Mouse (Mus musculus): ENCODE data around the gene Arl3. TPM values are rescaled to one million over a fixed set of nuclear protein-coding genes. Genes with fewer than 3 reads are reported as not detected.

The Arl3 gene
- polyA plus RNA-seq, 1 experiment from 2014 or later = 141 TPM

DNA sequence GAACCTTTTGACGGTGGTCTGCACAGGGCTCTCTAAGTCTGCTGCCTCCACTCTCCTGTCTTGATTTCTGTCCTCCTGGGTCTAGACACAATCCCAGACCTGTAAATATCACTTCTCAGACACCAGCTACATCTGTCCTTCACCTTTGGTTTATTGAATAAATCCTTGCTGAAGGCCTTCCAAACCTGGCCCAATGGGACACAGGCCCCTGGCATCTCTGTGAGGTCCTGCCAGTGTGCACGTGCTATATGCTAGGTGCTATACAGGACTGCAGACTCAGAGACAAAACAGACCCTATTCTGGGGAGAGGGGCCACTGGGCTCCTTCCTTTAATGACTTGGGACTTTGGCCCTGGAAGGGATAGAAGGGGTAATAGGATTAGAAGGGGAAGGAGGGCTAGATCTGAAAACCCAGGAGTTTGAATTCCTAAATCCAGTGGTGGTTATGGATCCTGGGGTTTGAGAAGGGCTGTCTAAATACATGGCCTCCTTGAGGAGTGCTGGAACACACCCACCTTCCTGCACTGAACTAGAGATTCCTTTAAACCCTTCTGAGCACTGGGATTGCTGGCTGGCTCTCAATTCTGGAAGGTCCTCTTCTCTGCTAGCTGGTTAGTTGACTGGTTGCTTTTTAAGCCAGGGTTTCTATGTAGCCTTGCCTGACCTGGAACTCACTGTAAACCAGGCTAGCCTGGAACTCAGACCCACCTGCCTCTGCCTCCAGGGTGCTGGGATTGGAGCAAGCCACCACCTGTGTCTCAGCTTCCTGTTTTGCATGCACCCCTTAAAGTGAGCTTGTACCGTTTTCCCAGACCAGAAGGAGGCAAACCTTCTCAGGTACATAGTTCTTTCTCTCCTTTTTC lies 56.1 kb downstream of the Arl3 start:
- WGBS = 69% methylated on average over 3 of the region's 3 CpGs
- H3K36me3 ChIP-seq (replicated peaks; ENCODE audit: control insufficient read depth, insufficient read depth) = peaks cover 55% of the 10 kb centered on the region
- peaks cover 23% of the 10 kb centered on the region for H3K4me1 ChIP-seq (replicated peaks; ENCODE audit: control insufficient read depth, insufficient read depth, low read length)
- H3K4me2 ChIP-seq (replicated peaks) = no peak overlapping the region
- ATAC-seq (ENCODE audit: low FRiP score) = no peak
- H3K9ac ChIP-seq = no peak overlapping the region
- H3K9me3 ChIP-seq (ENCODE audit: control insufficient read depth, low read length) = no peaks in the 10 kb centered on the region
- H3K27ac ChIP-seq = no peak overlapping the region
- H3K4me3 ChIP-seq (replicated peaks; ENCODE audit: low read length) = no peak overlapping the region
- no peak for DNase-seq (ENCODE audit: low spot score)
- no peaks in the 10 kb centered on the region for H3K27me3 ChIP-seq (ENCODE audit: control insufficient read depth, insufficient read depth, low read length)

DNA sequence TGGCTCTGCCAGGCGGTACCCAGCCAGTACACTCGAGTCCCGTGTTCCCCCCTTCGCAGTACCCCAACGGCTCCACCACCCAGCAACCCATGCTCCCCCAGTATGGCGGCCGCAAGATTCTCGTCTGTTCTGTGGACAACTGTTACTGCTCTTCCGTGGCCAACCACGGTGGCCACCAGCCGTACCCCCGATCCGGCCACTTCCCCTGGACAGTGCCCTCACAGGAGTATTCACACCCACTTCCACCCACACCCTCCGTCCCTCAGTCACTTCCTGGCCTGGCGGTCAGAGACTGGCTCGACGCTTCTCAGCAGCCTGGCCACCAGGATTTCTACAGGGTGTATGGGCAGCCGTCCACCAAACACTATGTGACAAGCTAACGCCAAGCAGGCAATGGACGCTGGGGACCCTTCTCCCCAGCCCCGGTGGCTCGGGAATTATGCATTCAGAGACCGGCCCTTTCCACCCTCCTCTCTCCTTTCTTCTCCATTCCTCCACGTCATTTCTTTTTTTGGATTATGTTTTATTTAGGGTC lies 57.6 kb downstream of the Arl3 start:
- Histone ChIP-seq H3K27me3 (ENCODE audit: control insufficient read depth, insufficient read depth, low read length) (no peaks in the 10 kb centered on the region), H3K36me3 (replicated peaks; ENCODE audit: control insufficient read depth, insufficient read depth) (peaks cover 70% of the 10 kb centered on the region), H3K9ac (no peak overlapping the region), H3K4me1 (replicated peaks; ENCODE audit: control insufficient read depth, insufficient read depth, low read length) (peaks cover 25% of the 10 kb centered on the region), H3K27ac (no peak overlapping the region), H3K9me3 (ENCODE audit: control insufficient read depth, low read length) (no peaks in the 10 kb centered on the region), H3K4me2 (replicated peaks) (no peak overlapping the region), H3K4me3 (replicated peaks; ENCODE audit: low read length) (no peak overlapping the region)
- ATAC-seq (ENCODE audit: low FRiP score) (no peak), DNase-seq (ENCODE audit: low spot score) (no peak)
- WGBS = 90% methylated on average over 24 of the region's 24 CpGs

DNA sequence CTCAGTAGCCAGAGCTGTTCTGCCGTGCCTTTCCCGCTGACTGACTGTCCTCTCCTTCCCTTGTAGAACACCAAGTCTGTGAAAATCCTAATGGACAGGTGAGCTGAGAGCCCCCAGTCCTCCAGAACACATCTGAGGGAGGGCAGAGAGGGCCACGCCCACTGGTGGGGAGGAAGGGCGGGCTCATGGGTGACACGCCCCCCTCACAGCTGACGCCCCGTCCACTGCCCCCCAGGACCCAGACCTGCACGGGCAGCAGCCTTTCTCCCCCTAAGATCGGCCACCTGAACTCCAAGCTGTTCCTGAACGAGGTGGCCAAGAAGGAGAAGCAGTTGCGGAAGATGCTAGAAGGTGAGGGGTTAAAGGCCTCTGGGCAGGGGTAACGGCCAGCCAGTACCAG lies 58.6 kb downstream of the Arl3 start:
- no peak for ATAC-seq (ENCODE audit: low FRiP score)
- Histone ChIP-seq H3K4me1 (replicated peaks; ENCODE audit: control insufficient read depth, insufficient read depth, low read length) (peaks cover 29% of the 10 kb centered on the region), H3K4me2 (replicated peaks) (no peak overlapping the region), H3K36me3 (replicated peaks; ENCODE audit: control insufficient read depth, insufficient read depth) (peaks cover 76% of the 10 kb centered on the region), H3K27ac (no peak overlapping the region), H3K9me3 (ENCODE audit: control insufficient read depth, low read length) (no peaks in the 10 kb centered on the region), H3K27me3 (ENCODE audit: control insufficient read depth, insufficient read depth, low read length) (no peaks in the 10 kb centered on the region), H3K9ac (no peak overlapping the region), H3K4me3 (replicated peaks; ENCODE audit: low read length) (no peak overlapping the region)
- DNase-seq (ENCODE audit: low spot score) = no peak
- 89% methylated on average over 12 of the region's 12 CpGs for WGBS

DNA sequence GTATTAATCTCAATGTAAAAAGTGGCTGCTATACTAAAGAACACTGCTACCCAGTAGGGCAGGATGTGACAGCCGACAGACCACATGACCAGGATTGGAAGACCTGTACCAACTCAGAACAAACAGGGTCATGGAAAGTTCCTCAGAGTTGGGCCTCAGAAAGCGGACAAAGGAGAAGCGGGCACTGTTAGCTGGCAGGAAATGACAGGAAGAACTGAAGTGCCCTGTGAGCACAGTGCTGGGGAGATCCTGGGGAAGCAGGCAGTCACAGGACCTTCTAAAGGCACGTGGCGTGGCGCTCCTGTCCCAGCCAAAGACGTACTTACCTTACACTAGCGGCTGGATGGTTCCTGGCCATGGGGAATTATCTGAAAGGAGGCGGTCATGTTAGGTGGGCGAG lies 61.7 kb downstream of the Arl3 start:
- Histone ChIP-seq H3K9ac (no peak overlapping the region), H3K27me3 (ENCODE audit: control insufficient read depth, insufficient read depth, low read length) (no peaks in the 10 kb centered on the region), H3K36me3 (replicated peaks; ENCODE audit: control insufficient read depth, insufficient read depth) (peaks cover 83% of the 10 kb centered on the region), H3K4me3 (replicated peaks; ENCODE audit: low read length) (no peak overlapping the region), H3K4me1 (replicated peaks; ENCODE audit: control insufficient read depth, insufficient read depth, low read length) (peaks cover 38% of the 10 kb centered on the region), H3K9me3 (ENCODE audit: control insufficient read depth, low read length) (no peaks in the 10 kb centered on the region), H3K4me2 (replicated peaks) (no peak overlapping the region), H3K27ac (no peak overlapping the region)
- ATAC-seq (ENCODE audit: low FRiP score) = no peak
- DNase-seq (ENCODE audit: low spot score) = no peak
- 79% methylated on average over 10 of the region's 10 CpGs for WGBS

DNA sequence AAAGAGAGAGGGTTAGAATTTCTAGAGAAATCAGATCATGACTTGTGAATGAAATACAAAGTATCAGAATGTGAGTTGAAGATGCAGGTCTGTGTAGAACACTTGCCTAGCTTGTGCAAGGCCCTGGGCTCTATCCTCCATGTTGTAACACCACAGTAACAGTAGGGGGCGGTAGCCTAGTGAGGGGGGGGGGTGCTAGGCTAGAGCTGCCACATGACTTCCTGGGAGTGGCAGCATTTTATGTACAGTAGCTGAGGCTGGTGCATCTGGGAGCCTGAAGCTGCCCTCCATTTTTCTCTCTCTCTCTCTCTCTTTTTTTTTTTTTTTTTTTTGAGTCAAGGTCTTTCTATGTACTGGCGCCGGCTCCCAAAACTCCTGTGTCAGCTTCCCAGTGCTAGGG lies 62.2 kb downstream of the Arl3 start:
- no peak for ATAC-seq (ENCODE audit: low FRiP score)

DNA sequence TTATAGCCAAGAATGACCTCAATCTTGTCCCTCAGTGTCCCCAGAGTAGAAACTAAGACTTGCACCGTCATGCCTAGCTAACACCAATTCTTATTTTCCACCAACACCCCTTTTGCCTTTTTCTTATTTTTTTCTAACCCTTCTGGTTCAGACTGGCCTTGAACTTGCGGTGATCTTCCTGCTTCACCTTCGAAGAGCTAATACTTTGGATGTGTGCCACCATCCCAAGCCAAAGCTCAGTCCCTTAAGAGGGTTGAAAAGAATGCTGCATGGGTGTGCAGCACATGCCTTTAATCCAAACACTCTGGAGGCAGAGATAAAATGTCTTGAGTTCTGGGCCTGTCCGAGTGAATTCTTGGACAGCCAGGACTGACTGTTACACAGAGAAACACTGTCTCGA lies 62.6 kb downstream of the Arl3 start:
- Histone ChIP-seq H3K4me1 (replicated peaks; ENCODE audit: control insufficient read depth, insufficient read depth, low read length) (peaks cover 47% of the 10 kb centered on the region), H3K27me3 (ENCODE audit: control insufficient read depth, insufficient read depth, low read length) (no peaks in the 10 kb centered on the region), H3K27ac (no peak overlapping the region), H3K9ac (no peak overlapping the region), H3K36me3 (replicated peaks; ENCODE audit: control insufficient read depth, insufficient read depth) (peaks cover 83% of the 10 kb centered on the region), H3K4me2 (replicated peaks) (no peak overlapping the region), H3K4me3 (replicated peaks; ENCODE audit: low read length) (no peak overlapping the region), H3K9me3 (ENCODE audit: control insufficient read depth, low read length) (no peaks in the 10 kb centered on the region)
- ATAC-seq (ENCODE audit: low FRiP score) (no peak), DNase-seq (ENCODE audit: low spot score) (no peak)
- 79% methylated on average over 5 of the region's 5 CpGs for WGBS

More for the DNA sequence above, 62.2 kb downstream of the Arl3 start:
- no peaks in the 10 kb centered on the region for H3K9me3 ChIP-seq (ENCODE audit: control insufficient read depth, low read length)
- no peak overlapping the region for H3K9ac ChIP-seq
- no peak for DNase-seq (ENCODE audit: low spot score)
- H3K4me2 ChIP-seq (replicated peaks) = no peak overlapping the region
- peaks cover 83% of the 10 kb centered on the region for H3K36me3 ChIP-seq (replicated peaks; ENCODE audit: control insufficient read depth, insufficient read depth)
- H3K4me3 ChIP-seq (replicated peaks; ENCODE audit: low read length) = no peak overlapping the region
- 58% methylated on average over 3 of the region's 3 CpGs for whole genome bisulfite sequencing
- H3K4me1 ChIP-seq (replicated peaks; ENCODE audit: control insufficient read depth, insufficient read depth, low read length) = peaks cover 43% of the 10 kb centered on the region
- H3K27me3 ChIP-seq (ENCODE audit: control insufficient read depth, insufficient read depth, low read length) = no peaks in the 10 kb centered on the region
- no peak overlapping the region for H3K27ac ChIP-seq

DNA sequence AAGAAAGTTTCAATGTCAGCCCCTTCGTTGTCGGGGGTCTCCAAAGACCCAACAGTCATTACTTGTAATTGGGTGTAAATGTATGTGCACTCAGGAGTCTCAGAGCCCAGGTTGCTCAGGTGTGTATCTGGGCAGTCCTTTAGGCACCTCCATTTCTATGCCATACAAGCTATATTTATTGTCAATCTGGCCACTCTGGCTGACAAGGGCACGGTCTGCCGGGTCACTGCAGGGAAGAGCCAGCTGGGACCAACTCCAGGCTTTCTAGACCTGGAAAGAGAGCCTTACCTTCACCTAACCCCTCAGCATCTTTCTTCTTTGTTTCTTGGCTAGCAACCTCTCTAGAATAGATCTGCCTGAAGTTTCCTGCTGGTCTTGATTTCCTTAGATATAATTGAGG lies 63.3 kb downstream of the Arl3 start:
- Histone ChIP-seq H3K9me3 (ENCODE audit: control insufficient read depth, low read length) (no peaks in the 10 kb centered on the region), H3K4me3 (replicated peaks; ENCODE audit: low read length) (no peak overlapping the region), H3K4me2 (replicated peaks) (no peak overlapping the region), H3K27ac (no peak overlapping the region), H3K36me3 (replicated peaks; ENCODE audit: control insufficient read depth, insufficient read depth) (peaks cover 78% of the 10 kb centered on the region), H3K9ac (no peak overlapping the region), H3K4me1 (replicated peaks; ENCODE audit: control insufficient read depth, insufficient read depth, low read length) (peaks cover 53% of the 10 kb centered on the region), H3K27me3 (ENCODE audit: control insufficient read depth, insufficient read depth, low read length) (no peaks in the 10 kb centered on the region)
- WGBS = 76% methylated on average over 4 of the region's 4 CpGs
- DNase-seq (ENCODE audit: low spot score) = no peak
- no peak for ATAC-seq (ENCODE audit: low FRiP score)

DNA sequence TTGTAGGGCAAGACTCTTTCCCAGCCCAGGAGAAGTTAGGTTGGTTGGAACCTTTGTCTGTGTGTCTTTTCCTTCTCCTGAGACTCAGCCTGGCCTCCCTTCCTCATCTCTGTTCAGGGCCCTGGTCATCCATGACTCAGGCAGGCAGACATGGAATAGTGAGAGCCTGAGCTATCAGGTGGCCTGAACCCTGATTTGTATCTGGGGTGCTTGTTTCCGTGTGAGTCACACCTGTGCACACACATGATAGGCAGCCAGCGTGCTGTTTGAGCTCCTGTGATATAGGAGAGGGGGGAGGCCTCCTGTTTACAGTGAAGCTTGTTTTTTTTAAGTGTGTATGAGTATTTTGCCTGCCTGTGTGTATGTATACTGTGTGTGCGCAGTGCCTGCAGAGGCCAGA lies 63.8 kb downstream of the Arl3 start:
- peaks cover 58% of the 10 kb centered on the region for H3K4me1 ChIP-seq (replicated peaks; ENCODE audit: control insufficient read depth, insufficient read depth, low read length)
- H3K27ac ChIP-seq = no peak overlapping the region
- DNase-seq (ENCODE audit: low spot score) = no peak
- ATAC-seq (ENCODE audit: low FRiP score) = no peak
- H3K9me3 ChIP-seq (ENCODE audit: control insufficient read depth, low read length) = no peaks in the 10 kb centered on the region
- no peak overlapping the region for H3K4me3 ChIP-seq (replicated peaks; ENCODE audit: low read length)
- no peak overlapping the region for H3K4me2 ChIP-seq (replicated peaks)
- no peak overlapping the region for H3K9ac ChIP-seq
- peaks cover 73% of the 10 kb centered on the region for H3K36me3 ChIP-seq (replicated peaks; ENCODE audit: control insufficient read depth, insufficient read depth)
- 86% methylated on average over 3 of the region's 3 CpGs for WGBS
- no peaks in the 10 kb centered on the region for H3K27me3 ChIP-seq (ENCODE audit: control insufficient read depth, insufficient read depth, low read length)

DNA sequence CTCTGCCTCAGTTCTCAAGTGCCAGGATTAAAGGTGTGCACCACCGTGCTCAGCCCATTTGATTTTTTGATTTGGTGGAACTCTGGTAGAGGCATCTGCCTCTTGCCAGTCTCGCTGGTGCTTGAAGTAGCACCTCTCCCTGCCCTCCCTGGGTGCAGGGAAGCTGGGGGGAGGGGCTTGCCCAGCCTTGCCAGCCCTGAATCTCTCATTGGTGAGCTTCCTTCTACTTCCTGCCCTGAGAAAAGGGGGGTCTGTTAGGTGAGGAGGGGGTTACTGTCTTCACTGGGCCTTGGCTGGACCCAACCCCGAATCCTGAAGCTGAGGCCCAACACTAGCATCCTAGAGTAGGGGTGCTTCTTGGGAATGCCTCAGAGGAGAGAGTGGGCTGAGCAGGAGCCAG lies 64.3 kb downstream of the Arl3 start:
- no peak for DNase-seq (ENCODE audit: low spot score)

More for the DNA sequence above, 64.3 kb downstream of the Arl3 start:
- H3K36me3 ChIP-seq (replicated peaks; ENCODE audit: control insufficient read depth, insufficient read depth) = peaks cover 68% of the 10 kb centered on the region
- no peaks in the 10 kb centered on the region for H3K27me3 ChIP-seq (ENCODE audit: control insufficient read depth, insufficient read depth, low read length)
- peak overlapping the region; percentile 96 for H3K4me2 ChIP-seq (replicated peaks)
- no peaks in the 10 kb centered on the region for H3K9me3 ChIP-seq (ENCODE audit: control insufficient read depth, low read length)
- no peak overlapping the region for H3K4me3 ChIP-seq (replicated peaks; ENCODE audit: low read length)
- ATAC-seq (ENCODE audit: low FRiP score) = no peak
- H3K27ac ChIP-seq = no peak overlapping the region
- WGBS = 78% methylated on average over 3 of the region's 3 CpGs
- 0 out of 2 replicates have a peak overlapping the region, but pooled peaks have one; percentile 59 for H3K9ac ChIP-seq
- peaks cover 58% of the 10 kb centered on the region for H3K4me1 ChIP-seq (replicated peaks; ENCODE audit: control insufficient read depth, insufficient read depth, low read length)

Measured in hindbrain, embryonic 14.5 days (tissue).